Mouse (Mus musculus): ENCODE results near the gene Gm20388.
A peak's percentile ranks its signal among the peaks of the same experiment; 100 is the strongest.
"Not testable (repeated sequence)": the region's sequence is repeated elsewhere in the genome, so short reads cannot be mapped to it uniquely, and the experiment has no call there.

Gm20388 gene

DNA sequence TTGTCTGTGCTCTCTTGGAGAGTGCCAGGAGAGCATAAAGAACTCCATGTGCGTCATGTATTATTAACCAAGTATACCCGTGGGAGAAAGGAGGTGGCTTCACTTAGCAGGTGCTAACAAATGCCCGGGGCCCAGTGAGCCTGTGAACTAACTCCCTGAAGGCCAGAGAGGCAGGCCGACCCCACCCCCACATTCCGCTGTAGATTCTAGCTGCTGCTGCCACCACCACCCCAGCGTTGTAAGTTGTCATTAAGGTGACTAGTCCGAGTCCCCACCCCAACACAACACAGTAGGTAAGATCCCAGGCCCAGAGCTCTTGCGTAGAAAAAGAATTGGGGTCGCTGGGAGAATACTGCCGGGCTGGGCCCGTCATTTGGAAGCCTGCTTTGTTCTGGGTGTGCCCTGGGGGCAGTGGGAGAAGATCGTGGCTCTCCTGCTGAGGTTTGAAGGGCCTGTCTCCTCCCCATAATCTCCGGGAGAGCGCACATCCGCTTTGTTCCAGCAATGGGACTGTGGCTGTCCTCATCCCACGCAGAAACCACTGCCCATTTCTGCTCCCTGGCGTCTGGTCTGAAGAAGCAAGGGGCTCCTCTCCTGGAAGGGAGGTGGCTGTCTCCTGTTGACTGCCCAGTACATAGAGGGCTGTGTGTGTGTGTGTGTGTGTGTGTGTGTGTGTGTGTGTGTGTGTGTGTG is 1214.1 kb downstream of the Gm20388 start:
- peak; percentile 71 for DNase-seq

DNA sequence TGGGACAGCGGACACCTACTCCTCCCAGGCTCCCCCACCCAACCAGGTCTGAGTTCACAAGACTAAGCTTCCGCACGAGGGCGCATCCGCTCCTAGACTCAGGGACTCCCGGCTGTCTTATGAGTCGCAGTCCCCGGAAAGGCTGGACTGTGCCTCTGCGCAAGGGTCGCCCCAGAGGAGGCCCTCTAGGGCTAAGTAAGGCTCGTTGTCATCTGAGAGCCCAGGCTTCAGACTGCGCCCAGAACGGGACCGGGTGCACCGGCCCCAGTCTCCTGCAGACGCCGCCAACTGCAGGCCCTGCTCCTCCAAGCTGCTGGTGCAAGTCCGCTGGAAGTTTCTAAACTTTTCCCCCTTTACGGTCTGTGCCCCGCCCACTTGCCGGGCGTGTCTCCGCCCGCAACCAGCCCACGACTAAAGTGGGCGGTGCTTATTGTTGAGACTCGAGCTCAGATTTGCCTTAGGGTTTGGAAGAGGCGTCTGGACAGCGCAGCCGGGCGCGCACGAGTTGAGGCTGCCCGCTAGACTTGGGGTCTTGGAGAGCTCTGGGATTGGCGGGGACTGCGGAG is 1214.8 kb downstream of the Gm20388 start:
- DNase-seq = peak; percentile 90

DNA sequence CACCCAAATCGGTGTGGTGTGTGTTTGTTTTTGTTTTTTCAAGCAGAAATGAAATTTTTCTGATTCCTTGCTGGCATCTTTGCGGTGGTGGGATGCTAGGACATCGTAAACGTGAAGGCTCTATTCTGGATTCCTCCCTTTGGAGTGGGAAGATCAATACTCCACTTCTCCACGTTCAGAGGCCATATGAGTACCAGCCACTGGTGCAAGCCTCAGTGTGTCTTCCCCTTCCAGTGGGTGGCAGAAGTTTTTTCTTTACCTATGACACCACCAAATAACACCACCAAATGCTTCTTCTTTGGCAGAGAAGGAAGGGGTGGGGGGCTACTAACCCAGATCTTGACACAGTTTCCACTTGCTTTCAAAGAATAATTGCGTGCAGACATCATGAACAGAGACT is 1215.5 kb downstream of the Gm20388 start:
- DNase-seq = no peak

DNA sequence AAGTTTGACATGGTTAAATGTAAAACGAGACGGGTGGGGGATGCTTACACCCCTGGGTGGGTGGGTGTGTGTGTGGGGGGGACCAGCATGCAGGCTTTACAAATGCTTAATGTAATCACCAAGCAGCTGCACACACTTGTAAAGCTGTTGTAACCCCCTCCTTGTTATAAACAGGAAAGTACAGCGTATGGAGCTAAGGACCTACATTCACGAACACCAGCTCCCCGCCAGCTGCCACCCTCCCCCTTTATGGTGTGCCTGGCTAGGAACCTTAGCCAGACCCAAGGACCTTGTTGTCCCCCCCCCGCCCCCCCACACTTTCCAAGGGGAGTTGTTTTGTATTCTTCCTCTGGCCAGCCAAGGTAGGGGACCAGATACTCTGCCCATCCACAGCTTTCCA is 1216.1 kb downstream of the Gm20388 start:
- DNase-seq = no peak

DNA sequence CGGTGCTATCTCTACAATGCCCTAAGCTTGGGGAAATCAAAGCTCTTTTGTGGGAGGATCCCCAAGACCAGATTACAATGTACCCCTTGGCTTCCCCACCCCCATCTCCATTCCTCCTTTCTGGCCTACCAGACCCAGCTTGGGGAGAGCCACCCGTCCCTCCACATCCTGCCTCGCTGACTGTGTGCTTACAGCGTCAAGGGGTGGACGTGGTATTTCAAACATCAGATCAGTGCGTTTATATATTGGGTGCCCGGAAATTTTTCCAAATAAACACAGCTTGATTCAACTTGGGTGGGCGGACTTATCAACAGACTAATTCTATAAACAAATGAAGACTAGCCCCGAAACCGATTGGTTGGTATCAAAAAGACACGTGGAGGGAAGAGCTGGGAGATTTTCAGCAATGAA is 1216.7 kb downstream of the Gm20388 start:
- DNase-seq = peak; percentile 60

DNA sequence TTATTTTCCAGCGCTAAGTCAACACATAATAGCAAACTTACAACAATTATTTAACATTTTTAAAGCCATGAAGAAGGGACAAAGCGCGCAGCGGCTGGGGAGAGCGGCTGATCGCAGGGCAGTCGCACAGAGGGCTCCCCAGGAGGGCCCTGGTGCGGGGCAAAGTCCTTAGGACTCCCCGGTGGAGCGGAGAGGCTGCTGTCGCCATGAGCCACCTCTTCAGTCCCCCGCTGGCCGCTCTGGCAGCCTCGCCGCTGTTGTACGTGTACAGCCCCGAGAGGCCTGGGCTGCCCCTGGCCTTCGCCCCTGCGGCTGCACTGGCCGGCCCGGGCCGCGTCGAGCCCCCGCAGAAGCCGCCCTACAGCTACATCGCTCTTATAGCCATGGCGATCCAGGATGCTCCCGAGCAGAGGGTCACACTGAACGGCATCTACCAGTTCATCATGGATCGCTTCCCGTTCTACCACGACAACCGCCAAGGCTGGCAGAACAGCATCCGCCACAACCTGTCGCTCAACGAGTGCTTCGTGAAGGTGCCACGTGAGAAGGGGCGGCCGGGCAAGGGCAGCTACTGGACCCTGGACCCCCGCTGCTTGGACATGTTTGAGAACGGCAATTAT is 1217.2 kb downstream of the Gm20388 start, which contains the start of gene Foxl1:
Gene Foxl1, plus strand, starts transcription at position 185 of the 620 bp plus-strand sequence.
- peak; percentile 59 for DNase-seq

DNA sequence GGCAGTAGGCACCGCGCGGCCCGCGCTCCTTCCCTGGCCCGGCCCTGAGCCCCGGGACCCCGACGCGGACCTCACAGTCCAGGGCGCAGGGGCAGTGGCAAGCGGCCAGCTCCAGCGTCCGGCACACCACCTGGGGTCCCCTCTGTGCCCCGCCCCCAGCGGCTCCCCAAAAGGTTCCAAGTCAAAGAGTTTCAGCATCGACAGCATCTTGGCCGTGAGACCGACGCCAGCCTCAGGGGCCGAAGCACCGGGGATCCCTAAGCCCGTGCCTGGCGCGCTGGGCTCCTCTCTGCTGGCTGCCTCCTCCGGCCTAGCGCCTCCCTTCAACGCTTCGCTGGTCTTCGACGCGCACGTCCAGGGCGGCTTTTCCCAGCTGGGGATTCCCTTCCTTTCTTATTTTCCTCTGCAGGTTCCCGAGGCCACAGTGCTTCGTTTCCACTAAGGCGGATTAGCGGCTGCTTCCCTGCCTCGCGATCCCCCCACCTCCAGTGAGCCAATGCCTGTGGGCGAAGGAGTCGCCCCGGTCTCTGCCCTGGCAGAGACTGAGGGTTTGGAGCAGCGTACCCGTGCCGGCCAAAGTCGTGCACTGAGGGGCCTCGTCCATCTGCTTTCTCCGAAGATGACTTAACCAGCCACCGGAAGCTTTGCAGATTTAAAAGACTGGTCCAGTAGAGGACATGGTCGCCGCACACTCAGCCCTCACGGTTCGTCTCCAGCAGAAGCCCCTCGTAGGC is 1218.1 kb downstream of the Gm20388 start:
- peak; percentile 56 for DNase-seq

DNA sequence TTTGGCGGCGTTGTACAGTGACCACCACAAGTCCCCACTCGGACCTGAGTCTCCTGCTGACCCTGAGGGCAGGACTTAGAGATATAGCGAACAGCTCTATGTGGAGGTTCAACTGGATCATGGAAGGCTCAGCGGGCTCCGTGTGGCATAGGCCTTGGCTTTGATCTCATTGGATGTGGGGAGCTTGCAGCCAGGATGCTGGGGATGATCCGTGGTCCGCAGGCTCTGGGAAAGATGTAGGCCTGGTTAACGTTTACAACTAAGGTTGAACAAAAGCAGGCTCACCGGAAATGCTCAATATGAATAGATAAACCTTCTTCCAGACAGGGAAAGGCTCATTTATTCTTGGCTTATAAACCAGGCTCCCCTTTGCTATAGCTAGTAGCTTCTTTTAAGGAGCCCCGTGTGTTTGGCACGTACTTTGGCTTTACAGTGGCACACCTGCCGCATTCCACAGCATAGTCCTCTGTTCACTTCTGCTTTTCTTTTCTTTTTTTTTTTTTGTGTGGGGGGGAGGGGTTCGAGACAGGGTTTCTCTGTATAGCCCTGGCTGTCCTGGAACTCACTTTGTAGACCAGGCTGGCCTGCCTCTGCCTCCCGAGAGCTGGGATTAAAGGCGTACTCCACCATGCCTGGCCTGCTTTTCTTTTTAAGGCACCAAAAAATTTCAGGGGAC is 1218.8 kb downstream of the Gm20388 start:
- no peak for DNase-seq

DNA sequence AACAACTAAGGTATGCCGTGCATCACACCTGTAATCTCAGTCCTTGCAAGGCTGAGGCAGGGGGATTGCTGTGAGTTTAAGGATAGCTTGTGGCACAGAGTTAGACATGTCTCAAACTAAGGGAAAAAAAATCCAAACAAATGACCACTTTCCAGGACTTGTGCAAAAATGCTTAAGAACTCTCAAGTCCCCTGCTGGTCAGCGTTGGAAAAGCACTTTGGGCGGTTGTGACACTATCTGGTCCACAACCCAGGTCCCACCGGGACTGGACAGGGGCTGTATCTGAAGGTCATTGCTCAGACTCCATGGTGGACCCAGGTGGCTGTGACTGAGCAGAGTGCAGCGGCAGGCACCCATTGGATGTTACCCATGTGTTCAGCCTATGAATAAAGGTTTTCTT is 1219.9 kb downstream of the Gm20388 start:
- peak; percentile 76 for DNase-seq

DNA sequence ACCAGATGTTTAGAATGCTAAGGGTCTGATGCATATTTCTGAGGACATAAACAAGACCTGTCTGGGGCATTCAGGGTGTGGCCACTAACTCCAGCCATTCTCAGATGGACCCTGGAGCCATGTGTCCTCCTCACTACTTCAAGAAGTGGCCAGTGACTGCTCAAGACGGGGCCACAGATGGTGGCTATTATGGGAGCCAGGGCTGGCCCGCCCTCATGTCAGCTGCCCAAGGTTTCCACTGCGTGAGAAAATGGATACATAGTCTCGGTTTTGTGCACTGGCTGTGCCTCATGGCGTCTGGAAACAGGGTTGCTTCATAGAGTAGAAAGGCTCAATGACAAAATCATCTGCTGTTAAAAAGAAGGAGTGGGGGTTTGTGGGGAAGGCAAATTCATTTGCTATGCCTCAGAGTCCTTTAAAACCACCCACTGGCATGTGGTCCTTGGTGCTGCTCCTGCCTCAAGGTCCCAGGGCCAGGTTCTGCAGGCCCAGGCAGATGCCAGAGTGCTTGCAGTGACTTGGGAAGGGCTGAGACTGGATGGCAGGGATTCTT is 1222.4 kb downstream of the Gm20388 start:
- DNase-seq = no peak

DNA sequence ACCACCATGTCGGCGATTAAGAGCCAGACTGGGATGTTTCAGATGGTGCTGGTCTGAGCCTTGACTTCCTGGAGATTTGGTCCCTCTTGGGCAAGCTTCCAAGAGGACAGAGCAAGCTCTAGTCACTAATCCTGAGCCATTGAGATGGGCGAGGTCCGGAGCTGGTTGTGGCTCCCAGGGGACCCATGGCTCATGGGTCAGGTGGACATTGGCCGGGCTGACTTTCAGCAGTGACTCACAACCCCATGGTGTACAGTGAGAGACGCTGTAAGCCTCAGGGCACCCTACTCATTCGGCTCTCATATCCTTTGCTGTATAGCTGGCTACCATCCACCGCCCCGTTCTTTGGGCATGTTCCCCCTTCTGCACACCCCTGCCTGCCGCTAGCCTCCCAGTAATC is 1223.5 kb downstream of the Gm20388 start:
- DNase-seq = no peak

DNA sequence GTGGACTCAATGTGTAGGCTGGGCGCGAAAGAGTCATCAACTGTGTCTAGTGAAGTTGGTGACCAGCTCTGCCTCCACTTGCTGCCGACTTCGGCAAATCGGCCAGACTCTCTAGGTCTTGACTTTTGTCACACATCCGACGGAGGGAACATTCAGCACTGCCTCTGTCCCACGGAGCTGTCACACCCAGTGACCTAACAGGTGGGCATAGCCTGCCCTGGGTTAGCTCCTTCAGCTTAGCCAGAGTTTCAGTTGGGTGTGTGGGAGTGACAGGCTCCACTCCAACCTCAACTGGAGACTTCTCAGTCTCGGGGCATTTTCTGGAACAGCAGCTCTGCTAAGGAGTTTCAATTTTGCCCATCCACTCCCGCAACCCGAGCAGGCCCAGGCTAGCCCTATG is 1223.9 kb downstream of the Gm20388 start:
- peak; percentile 8 for DNase-seq

DNA sequence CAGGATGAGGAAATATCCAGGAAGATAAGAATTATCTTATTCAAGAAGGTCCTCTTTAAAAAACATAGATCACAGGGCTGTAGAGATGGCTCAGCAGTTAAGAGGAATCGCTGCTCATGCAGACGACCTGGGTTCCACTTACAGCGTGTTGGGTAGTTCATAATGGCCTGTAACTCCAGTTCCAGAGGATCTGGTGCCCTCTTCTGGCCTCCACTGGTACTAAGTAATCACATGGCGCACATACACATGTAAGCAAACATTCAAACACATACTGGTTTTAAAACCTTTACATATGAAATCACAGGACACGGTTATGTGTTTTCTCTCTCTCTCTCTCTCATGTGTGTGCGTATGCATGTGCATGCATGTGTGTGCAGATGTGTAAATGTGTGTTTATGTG is 1226.2 kb downstream of the Gm20388 start:
- no peak for DNase-seq

DNA sequence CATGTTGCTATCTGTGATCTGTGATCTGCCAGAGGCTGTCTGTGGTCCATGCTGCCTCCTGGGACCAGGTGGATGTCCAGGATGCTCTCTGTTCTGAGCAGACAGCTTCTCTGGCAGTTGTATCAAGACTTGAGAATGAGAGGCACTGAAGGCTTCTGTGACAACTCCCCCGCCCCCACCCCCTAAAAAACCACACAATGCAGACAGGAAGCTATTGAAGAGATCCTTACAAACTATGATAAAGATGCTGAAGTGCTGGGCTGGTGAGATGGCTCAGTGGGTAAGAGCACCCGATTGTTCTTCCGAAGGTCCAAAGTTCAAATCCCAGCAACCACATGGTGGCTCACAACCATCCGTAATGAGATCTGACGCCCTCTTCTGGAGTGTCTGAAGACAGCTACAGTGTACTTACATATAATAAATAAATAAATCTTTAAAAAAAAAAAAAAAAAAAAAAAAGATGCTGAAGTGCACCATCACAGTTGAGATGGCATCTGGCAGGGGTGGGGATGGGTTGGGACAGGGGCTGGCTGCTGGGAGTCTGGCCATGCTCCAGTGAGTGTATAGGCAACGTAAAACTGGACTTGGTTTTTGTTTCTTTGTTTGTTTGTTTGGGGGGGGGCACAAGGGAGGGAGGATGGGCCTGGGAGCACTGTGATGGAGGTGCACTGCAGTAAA is 1235.0 kb downstream of the Gm20388 start:
- not testable (repeated sequence) for DNase-seq

DNA sequence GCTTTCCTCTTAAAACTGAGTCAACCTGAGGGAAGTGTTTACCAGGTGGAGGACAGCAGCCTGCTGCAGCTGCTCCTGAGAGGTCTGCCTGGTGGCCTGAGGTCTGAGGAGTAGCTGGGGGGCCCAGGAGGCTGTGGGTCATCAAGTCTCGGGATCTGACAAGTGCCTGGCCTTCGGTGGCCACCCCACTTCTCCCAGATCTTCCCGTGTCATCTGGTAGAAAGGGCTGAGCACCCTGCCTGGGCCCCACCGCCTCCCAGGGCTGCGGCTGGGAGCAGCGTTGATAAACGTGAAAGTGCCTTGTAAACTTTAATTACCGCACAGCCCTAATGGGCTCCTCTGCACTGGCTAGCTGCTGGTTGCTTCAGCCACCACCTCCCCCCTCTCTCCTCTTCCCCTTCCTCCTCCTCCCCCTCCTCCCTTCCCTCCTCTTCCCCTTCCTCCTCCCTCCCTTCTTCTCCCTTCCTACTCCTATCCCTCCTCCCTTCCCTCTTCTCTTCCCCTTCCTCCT is 1238.0 kb downstream of the Gm20388 start:
- DNase-seq = no peak

DNA sequence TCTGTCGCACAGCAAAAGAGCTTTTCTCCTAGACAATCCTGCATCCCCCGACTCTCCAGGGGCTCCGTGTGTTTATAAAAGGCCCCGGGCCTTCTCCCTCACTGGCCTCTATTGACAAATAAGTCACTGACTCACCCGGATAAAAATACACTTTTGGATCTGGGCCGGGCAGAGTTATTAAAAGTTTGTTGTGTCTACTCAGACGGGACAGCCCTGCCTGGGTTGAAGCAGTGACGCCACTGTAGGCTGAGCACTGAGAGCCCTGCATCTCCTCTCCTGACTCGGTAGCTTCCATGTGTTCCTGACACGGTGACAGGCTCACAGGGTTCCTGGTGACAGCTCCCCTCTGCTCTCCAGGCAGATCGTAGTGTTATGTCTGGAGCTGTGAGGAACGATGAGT is 1241.8 kb downstream of the Gm20388 start:
- peak; percentile 61 for DNase-seq

DNA sequence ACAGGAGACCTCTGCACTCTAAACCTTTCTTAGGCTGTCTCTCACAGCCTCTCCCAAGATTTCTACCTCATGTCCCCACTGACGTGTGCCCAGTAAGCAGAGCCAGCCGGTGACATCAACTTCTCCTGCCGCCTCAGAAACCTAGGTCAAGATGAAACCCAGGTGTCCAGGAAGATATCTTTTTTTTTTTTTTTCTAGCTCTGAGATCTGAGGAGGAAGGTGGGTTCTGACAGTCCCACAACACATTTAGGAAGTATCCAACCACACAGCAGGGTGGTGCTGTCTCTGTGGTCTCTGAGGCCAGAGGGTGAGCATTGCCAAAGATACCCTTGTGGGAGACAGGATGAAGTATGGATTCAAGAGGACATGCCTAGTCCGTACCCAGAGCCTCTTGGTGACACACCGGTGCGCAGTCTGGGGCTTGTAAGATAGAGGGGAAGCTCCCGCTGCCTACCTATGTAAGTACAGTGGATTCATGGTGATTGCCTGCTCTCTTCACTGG is 1246.4 kb downstream of the Gm20388 start:
- DNase-seq = no peak

DNA sequence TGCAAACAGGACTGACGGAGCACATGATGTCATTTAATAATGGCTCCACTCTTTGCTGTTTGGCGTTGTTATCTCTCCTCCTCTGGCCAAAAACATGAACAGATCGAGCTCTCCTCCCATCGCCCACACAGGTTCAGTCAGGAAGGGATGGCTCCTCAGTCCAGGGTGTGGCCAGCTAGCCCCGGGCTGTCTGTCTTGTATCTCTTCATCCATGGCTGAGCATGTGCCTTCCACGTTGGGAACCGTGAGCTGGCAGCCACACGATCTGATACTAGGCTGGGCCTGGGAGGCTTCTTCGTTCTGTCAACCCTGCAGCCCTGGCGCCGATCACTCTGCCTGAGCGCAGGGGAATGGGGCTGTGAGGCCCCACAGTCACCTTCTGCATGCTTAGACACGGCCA is 1248.2 kb downstream of the Gm20388 start:
- DNase-seq = no peak

DNA sequence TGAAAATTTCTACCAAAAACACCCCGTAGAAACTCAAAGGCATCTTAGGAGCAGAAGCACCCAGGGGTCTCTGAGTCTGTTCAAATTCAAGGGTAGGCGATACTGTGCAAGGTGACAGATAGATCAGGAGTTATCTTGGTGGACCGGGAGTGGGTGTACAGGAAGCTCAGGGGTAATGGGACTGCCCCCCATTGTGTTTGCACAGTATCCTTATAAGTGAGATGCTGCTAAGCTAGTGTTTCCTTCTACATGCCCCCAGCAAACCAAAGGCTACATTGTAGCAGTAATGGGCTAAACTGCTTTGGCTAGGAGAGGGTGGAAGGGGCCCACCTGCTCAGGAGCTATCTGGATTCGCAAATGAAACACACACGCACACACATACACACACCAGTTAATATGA is 1250.8 kb downstream of the Gm20388 start:
- no peak for DNase-seq

DNA sequence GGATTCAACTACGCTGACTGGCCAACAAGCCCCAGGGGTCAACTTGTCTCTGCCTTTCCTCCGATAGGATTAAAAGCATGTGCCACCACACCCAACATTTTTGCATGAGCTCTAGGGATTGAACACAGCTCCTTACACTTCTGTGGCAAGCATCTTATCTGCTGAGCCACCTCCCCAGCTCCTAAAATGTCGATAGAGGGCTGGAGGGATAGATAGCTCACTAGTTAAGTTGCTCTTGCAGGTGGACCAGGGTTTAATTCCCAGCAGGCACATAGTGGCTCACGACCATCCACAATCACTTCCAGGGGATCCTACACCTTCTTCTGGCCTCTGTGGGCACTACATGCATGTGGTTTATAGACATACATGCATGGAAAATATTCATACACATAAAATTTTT is 1251.8 kb downstream of the Gm20388 start:
- no peak for DNase-seq

DNA sequence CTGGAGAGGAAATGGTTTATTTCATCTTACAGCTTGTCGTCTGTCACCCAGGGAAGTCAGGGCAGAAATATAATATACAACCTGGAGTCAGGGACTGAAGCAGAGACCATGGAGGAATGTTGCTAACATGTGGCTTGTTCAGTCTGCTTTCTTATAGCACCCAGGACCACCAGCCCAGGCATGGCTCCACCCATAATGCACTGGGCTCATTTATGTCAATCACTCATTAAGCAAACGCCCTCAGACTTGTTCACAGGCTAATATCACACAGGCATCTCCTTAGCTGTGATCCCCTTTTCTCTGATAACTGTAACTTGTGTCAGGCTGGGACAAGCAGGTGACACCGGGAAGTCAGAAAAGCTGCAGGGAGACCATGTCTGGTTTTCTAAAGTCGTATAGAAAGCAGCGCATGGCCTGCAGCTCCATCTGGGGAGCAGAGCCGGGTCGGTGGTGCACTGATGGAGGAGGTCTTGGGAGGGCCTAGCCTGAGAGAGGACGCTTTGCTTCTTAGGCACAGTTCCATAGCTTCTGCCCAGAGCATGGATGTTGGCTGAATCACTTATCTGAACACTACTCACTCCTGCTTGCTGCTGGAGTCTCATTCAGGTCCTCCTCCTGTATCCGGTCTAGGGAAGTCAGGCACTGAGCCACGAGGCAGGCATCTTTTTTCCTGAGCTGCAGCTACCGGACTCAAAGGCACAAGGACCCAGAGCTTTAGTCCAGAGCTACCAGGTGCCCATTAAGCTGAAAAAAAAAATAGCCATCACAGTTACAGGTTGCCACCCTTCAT is 1252.5 kb downstream of the Gm20388 start:
- peak; percentile 55 for DNase-seq
